Mouse (Mus musculus) heart, embryonic 16.5 days (tissue): ENCODE results near the gene Pkn2. TPM values are rescaled to one million over a fixed set of nuclear protein-coding genes. Genes with fewer than 3 reads are reported as not detected.

Experiments
- ATAC-seq: fragments of 200-750 bp; cut with Nextera tagmentation; replicated peaks from 2 replicates; pipeline ENCODE4 v1.8.0; 2017; ENCODE audit warnings: moderate number of reproducible peaks; ENCODE audit not compliant: insufficient read depth, low FRiP score; ENCODE audit errors: extremely low read depth
- H3K27ac ChIP-seq: fragments of 300-500 bp; sonication (generic); 2 replicates; pipeline ENCODE4 v1.5.1; 2014; ENCODE audit warnings: mild to moderate bottlenecking, low read length, control low read depth, moderate library complexity
- H3K27me3 ChIP-seq: fragments of 300-500 bp; sonication (generic); 2 replicates; pipeline ENCODE4 v1.6.1; 2014; ENCODE audit warnings: low read length, mixed read lengths; ENCODE audit not compliant: control insufficient read depth, insufficient read depth
- H3K36me3 ChIP-seq: fragments of 300-500 bp; sonication (generic); 2 replicates; pipeline ENCODE4 v1.6.1; 2014; ENCODE audit not compliant: control insufficient read depth, insufficient read depth
- H3K4me1 ChIP-seq: fragments of 300-500 bp; sonication (generic); 2 replicates; pipeline ENCODE4 v1.6.1; 2014; ENCODE audit warnings: low read length, mixed read lengths; ENCODE audit not compliant: control insufficient read depth, insufficient read depth
- H3K4me2 ChIP-seq: fragments of 300-500 bp; sonication (generic); 2 replicates; pipeline ENCODE4 v1.6.1; 2014; ENCODE audit warnings: low read depth, mild to moderate bottlenecking, control low read depth, low read length
- H3K4me3 ChIP-seq: fragments of 300-500 bp; sonication (generic); 2 replicates; pipeline ENCODE4 v1.5.1; 2014; ENCODE audit warnings: mild to moderate bottlenecking, control low read depth, low read length
- H3K9ac ChIP-seq: fragments of 300-500 bp; sonication (generic); 2 replicates; pipeline ENCODE4 v1.6.1; 2014; ENCODE audit warnings: low read length, control low read depth
- H3K9me3 ChIP-seq: fragments of 300-500 bp; sonication (generic); replicated peaks from 2 replicates; pipeline ENCODE4 v1.6.1; 2016; ENCODE audit warnings: low read length; ENCODE audit not compliant: control insufficient read depth
- WGBS: fragments of 180-500 bp; shearing (Covaris S2); extraction: QIAGEN DNeasy Blood & Tissue Kit; methylation state at CpG from one replicate; pipeline ENCODE4 v1.1.7; 2014; 5-methylcytosine and 5-hydroxymethylcytosine counted together
- polyA plus RNA-seq: library from polyadenylated mRNA; unstranded; fragments of >200 nt; fragmentation: Nextera tagmentation; extraction: Ambion mirVana; gene quantifications from 2 replicates; pipeline ENCODE4 v1.2.1, GENCODE M21; 2015

Gene Pkn2
- polyA plus RNA-seq, 1 experiment from 2014 or later = 31.5 TPM

GRCm38 (mm10) chr3:142760356-142760755, 121.4 kb downstream of the Pkn2 start:
- peaks cover 14% of the 10 kb centered on the region for H3K4me1 ChIP-seq
- H3K9me3 ChIP-seq = no peaks in the 10 kb centered on the region
- H3K27ac ChIP-seq = no peak overlapping the region
- H3K36me3 ChIP-seq = no peaks in the 10 kb centered on the region
- no peaks in the 10 kb centered on the region for H3K27me3 ChIP-seq
- H3K4me2 ChIP-seq = no peak overlapping the region
- no peak for ATAC-seq
- WGBS = 78% methylated on average over 6 of the region's 6 CpGs
- no peak overlapping the region for H3K4me3 ChIP-seq
- no peak overlapping the region for H3K9ac ChIP-seq

DNA sequence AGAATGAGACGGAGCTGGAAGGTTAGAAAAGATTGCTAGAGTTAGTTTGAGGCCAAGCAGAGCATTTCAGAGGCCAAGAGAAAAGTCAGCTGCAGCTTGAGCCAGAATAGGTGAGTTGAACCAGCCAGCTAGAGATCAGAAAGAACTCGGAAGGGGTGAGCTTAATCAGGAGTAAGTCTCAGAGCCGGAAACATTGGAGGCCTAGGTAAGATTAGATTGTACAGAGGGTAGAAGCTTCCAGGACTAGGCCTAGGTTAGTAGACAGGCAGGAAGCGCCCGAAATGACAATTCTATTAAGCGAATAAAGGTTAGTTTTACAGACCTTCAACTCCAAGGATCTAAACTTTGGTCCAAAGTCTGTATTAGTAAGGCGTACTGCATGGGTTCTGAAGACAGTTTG, 123.2 kb downstream of the Pkn2 start:
- Histone ChIP-seq H3K9ac (no peak overlapping the region), H3K4me3 (no peak overlapping the region), H3K4me2 (peak overlapping the region; percentile 57; the same call in 1 of the 2 replicates), H3K9me3 (no peaks in the 10 kb centered on the region), H3K27ac (no peak overlapping the region), H3K4me1 (peaks cover 13% of the 10 kb centered on the region), H3K27me3 (no peaks in the 10 kb centered on the region), H3K36me3 (no peaks in the 10 kb centered on the region)
- WGBS = 73% methylated on average over 7 of the region's 7 CpGs
- ATAC-seq = no peak

- WGBS = 13% methylated on average over 12 of the region's 12 CpGs
- Histone ChIP-seq H3K36me3 (no peaks in the 10 kb centered on the region), H3K4me1 (peaks cover 13% of the 10 kb centered on the region), H3K9ac (no peak overlapping the region), H3K4me3 (peak overlapping the region; percentile 21; the same call in 1 of the 2 replicates), H3K27me3 (no peaks in the 10 kb centered on the region), H3K4me2 (peak overlapping the region; percentile 57), H3K9me3 (no peaks in the 10 kb centered on the region), H3K27ac (no peak overlapping the region)
- ATAC-seq = peak; percentile 80
Measured at GRCm38 (mm10) chr3:142757841-142758240, 124.0 kb downstream of the Pkn2 start.

GRCm38 (mm10) chr3:142755132-142755867, 126.5 kb downstream of the Pkn2 start:
- Histone ChIP-seq H3K9me3 (no peaks in the 10 kb centered on the region), H3K27me3 (no peaks in the 10 kb centered on the region), H3K36me3 (no peaks in the 10 kb centered on the region), H3K4me3 (no peak overlapping the region), H3K9ac (no peak overlapping the region), H3K4me1 (peaks cover 13% of the 10 kb centered on the region), H3K27ac (no peak overlapping the region), H3K4me2 (peak overlapping the region; percentile 8; the same call in 1 of the 2 replicates)
- 67% methylated on average over 18 of the region's 18 CpGs for WGBS
- no peak for ATAC-seq

- no peaks in the 10 kb centered on the region for H3K9me3 ChIP-seq
- WGBS = 80% methylated on average over 16 of the region's 16 CpGs
- H3K4me1 ChIP-seq = no peaks in the 10 kb centered on the region
- H3K4me3 ChIP-seq = no peak overlapping the region
- no peaks in the 10 kb centered on the region for H3K27me3 ChIP-seq
- H3K4me2 ChIP-seq = no peak overlapping the region
- H3K9ac ChIP-seq = no peak overlapping the region
- H3K27ac ChIP-seq = no peak overlapping the region
- H3K36me3 ChIP-seq = no peaks in the 10 kb centered on the region
- ATAC-seq = no peak
Measured at GRCm38 (mm10) chr3:142749131-142749530, 132.7 kb downstream of the Pkn2 start.

DNA sequence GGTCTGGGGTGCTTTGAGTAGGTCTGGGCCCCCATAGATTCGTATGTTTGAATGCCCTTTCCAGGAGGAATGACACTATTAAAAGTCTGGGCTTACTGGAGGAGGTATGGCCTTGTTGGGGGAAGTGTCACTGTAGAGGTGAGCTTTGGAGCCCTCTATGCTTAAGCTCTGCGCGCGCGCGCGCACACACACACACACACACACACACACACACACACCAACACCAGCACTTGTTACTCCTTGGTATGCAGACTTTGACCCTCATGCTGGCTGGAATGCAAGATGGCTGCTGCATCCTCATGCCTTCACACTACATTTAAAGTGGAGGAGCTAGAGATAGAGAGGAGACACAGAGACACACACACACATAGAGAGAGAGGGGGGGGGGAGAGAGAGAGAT, 134.1 kb downstream of the Pkn2 start:
- Histone ChIP-seq H3K27ac (no peak overlapping the region), H3K9ac (no peak overlapping the region), H3K36me3 (no peaks in the 10 kb centered on the region), H3K4me2 (no peak overlapping the region), H3K4me1 (no peaks in the 10 kb centered on the region), H3K4me3 (no peak overlapping the region), H3K9me3 (no peaks in the 10 kb centered on the region), H3K27me3 (no peaks in the 10 kb centered on the region)
- WGBS = 92% methylated on average over 7 of the region's 7 CpGs
- no peak for ATAC-seq

DNA sequence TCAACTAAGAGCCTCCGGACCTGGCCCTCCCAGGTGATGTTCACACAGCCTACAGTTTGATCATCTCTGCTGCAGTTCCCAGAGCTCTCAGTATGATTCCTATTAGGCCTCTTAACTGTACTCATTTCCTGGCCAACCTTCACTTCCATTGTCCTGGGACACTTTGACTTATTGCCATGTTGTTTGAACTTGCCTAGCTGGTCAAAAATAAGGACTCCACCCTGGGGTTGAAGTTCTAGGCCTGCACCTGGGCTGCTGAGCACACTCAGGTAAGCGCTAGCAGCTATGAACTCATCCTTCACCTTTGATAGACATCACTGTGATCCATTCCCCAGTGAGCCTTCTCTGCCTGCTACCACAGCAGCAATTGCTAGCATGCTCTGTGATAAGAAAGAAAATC, 136.7 kb downstream of the Pkn2 start:
- no peak overlapping the region for H3K9ac ChIP-seq
- H3K4me1 ChIP-seq = no peaks in the 10 kb centered on the region
- H3K9me3 ChIP-seq = no peaks in the 10 kb centered on the region
- ATAC-seq = no peak
- no peaks in the 10 kb centered on the region for H3K27me3 ChIP-seq
- H3K27ac ChIP-seq = no peak overlapping the region
- H3K36me3 ChIP-seq = no peaks in the 10 kb centered on the region
- H3K4me2 ChIP-seq = no peak overlapping the region
- WGBS = 96% methylated on average over 2 of the region's 2 CpGs
- H3K4me3 ChIP-seq = no peak overlapping the region

GRCm38 (mm10) chr3:142743973-142744898, 137.6 kb downstream of the Pkn2 start:
- Histone ChIP-seq H3K9ac (no peak overlapping the region), H3K4me1 (no peaks in the 10 kb centered on the region), H3K27ac (no peak overlapping the region), H3K9me3 (no peaks in the 10 kb centered on the region), H3K4me2 (no peak overlapping the region), H3K4me3 (no peak overlapping the region), H3K36me3 (no peaks in the 10 kb centered on the region), H3K27me3 (no peaks in the 10 kb centered on the region)
- 59% methylated on average over 21 of the region's 21 CpGs for WGBS
- no peak for ATAC-seq
